Mouse (Mus musculus) layer of hippocampus, adult 18-20 months (tissue): ENCODE measurements around the gene Klrb1b. TPM values are rescaled to one million over a fixed set of nuclear protein-coding genes. Genes with fewer than 3 reads are reported as not detected.
A peak's percentile ranks its signal among the peaks of the same experiment; 100 is the strongest.
"Not testable (repeated sequence)": the region's sequence is repeated elsewhere in the genome, so short reads cannot be mapped to it uniquely, and the experiment has no call there.

ENCODE experiments used
- DNase-seq, 2 experiments: peaks; one replicate each; pipeline ENCODE4 v3.0.0; 2022; ENCODE audit warnings: low spot score in 2 of 2
- total RNA-seq, 2 experiments: library from RNA; stranded (reverse); gene quantifications; 2 replicates each; pipeline ENCODE4 v1.2.3; 2021

Gene Klrb1b
- total RNA-seq, 2 experiments from 2014 or later = not detected

- no peak for DNase-seq
Observed at GRCm38 (mm10) chr6:128841327-128842089, 15.4 kb upstream of the Klrb1b start.

DNA sequence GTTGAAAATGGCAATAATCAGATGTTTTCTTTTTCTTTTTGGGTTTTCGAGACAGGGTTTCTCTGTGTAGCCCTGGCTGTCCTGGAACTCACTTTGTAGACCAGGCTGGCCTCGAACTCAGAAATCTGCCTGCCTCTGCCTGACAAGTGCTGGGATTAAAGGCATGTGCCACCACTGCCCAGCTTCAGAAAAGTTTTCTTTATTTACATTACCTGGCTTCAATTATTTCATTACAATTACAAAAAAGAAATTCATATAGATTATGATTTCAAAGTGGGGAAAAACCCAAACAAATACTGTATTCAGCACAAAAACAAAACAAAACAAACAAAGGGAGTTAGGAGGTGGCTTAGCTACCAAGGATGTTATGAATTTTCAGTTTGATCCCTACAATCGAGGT lies 14.5 kb upstream of the Klrb1b start:
- not testable (repeated sequence) for DNase-seq

DNA sequence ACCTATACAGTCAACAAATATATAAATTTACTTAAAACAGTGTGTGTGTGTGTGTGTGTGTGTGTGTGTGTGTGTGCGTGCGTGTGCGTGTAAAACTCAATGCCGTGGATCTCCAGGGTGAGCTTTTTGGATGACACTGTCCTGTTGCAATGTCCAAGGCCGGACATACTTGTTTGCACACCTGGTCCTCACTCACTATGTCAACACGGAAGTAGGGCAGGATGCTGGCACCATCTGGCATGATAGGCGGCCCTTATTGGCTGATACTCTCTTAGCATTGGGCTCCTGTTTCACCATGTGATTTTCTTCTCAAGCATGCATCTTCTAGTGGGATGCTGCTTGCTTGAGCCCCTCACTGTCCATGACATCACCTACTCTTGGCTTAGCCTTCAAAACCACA lies 13.8 kb upstream of the Klrb1b start:
- no peak for DNase-seq

- peak in 1 of 2 experiments; percentile 84 for DNase-seq
Observed at GRCm38 (mm10) chr6:128839266-128839771, 13.2 kb upstream of the Klrb1b start.

GRCm38 (mm10) chr6:128838342-128839265 lies 12.5 kb upstream of the Klrb1b start:
- peak; percentile 89 to 95 for DNase-seq

DNA sequence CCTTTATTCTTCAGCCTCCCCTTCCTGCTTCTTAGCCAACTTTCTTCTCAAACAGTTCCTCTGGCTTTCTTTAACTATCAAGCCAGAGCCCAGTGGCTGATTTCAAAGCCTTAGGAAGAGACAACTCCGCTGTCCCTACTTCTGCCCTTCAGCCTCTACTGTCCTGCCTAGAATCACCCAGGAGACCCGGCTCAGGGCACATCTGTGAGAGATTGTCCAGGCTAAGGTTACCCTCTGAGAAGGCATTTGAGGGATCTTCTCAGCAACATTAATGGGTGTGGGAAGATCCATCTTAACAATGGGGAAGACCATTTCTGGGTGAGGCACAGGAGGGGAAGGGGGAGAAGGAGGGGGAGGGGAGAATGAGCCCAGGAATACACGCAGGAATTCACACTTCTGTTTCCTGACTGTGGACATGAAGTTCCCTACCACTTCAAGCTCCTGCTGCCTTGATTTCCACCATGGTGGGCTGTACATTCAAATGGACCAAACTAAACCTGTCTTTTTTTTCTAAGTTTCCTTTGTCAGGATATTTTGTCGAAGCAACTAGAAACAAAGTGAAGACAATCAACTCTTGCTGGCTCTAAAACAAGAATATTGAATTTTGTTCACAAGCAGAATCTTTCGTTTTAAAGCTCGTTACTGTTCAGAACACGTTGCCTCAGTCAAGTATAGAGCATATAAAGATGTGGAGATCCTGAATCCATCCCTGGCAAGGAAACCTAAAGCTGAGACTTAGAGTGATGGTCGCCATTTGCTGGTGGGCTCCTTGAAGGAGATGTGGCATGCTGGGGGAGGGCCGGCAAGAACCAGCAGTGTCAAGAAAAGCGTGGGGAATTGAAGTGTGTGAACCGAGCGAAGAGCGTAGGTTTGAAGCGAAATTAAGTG lies 11.6 kb upstream of the Klrb1b start:
- no peak for DNase-seq

- DNase-seq = no peak
Observed at GRCm38 (mm10) chr6:128836955-128837334, 10.8 kb upstream of the Klrb1b start.

GRCm38 (mm10) chr6:128836191-128836954 lies 10.2 kb upstream of the Klrb1b start:
- DNase-seq = no peak

DNA sequence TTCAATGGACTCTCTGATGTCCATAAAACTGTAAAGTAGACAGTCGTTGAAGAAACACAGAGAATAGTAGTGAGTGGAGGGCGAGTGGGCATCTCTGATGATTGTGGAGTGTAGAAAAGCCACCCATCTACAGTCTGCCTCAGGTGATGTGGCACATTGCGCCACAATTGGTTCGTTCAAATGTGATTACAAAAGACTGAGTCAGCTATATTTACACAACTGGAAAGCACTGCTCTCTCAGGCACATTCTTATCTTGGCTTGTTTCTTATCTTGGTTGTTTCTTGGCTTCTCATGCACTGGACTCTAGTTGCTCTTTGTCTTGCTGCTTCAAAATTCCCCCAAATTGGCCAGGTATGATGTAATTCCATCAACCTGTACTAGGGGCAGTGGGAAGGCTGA lies 9.4 kb upstream of the Klrb1b start:
- no peak for DNase-seq

GRCm38 (mm10) chr6:128833046-128833445 lies 6.9 kb upstream of the Klrb1b start:
- DNase-seq = no peak

GRCm38 (mm10) chr6:128829837-128830236 lies 3.7 kb upstream of the Klrb1b start:
- DNase-seq = no peak

DNA sequence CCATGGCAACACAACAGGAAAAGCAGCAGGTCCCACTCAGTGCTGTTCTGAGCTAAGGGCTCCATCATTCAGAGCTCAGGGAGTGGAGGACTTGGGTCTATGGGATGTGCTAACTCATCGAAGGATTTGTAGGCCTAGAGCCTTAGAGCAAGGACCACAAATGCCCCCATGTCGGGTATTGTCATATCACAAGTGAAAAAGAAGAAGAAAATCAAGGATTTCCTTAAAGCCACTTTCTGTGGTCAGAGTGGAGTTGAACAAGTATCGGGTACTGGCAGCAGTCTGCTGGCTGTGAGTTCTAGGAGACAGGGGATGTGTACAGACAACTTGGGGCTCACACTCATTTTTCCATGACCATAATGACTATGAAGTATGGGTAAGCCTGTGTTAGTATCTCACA lies 650 bp upstream of the Klrb1b start:
- no peak for DNase-seq

DNA sequence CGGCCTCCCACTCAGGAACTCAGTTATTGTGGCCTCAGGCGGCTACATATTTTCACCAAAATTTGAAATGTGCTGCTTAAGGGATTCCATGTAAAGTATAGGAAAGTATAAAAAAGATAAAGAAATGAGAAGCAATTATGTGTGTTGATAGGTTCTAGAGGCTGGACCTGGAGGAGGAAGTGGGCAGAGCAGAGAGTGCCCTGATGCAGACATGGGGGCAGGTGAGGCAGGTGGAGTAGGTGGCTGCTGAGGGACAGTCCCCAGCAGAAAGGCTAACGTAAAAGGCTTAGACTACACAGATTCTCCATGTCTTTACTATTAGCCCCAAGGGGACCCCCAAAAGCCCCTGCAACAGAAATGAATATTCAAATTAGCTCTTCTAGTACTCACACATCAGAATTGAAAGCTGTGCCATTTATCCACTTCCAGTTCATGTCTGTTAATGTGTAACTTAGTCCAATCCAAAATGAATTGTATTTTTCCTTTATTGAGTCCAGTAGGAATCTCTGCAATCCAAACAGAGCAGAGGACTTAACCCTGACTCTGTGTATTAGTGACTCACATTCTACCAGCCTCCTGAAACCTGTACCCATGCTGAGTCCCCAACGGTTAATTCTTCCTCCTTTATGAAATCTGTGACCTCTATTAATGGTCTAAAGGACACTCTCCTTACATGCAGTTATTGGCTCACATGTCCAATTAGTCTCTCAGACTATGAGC lies 7.9 kb downstream of the Klrb1b start:
- DNase-seq = no peak

DNA sequence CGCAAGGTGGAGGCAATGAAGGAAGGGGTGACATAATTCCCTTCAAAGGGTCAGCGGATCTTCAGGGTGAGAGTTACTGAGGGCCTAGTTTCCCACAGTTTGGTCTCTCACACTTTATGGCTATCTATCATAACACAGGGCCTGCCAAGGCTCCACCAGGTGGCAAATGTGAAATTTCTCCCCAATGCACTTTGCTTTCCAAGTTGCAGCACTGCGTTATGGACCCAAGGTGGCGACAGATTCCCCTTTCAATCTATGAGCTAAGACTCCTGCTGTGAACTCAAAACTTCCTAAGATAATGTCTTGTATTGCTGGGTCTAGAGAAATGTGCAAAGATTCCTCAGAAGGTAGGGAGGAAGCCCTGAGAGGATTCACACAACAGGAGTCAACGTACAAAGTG lies 17.6 kb downstream of the Klrb1b start:
- DNase-seq = no peak

DNA sequence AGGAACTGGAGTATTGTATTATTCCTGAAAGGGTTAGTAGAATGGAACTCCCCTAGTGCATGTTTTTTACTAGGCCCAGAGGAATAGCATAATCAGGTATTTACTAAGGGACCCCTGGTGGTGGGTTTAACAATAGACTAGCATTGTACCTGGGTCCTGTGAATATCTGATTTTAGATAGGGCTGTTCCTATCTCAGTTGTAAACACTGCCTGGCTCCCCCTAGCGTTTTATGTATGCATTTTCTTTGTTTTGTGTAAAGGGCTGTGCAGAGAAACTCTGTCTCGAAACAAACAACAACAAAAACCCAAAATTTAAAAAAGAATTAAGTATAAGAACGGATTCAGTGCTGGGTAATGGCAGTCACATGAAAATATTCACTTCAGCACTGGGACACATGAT lies 19.1 kb downstream of the Klrb1b start:
- DNase-seq = no peak

GRCm38 (mm10) chr6:128804823-128805640 lies 21.1 kb downstream of the Klrb1b start:
- peak in 1 of 2 experiments; percentile 73 for DNase-seq

DNA sequence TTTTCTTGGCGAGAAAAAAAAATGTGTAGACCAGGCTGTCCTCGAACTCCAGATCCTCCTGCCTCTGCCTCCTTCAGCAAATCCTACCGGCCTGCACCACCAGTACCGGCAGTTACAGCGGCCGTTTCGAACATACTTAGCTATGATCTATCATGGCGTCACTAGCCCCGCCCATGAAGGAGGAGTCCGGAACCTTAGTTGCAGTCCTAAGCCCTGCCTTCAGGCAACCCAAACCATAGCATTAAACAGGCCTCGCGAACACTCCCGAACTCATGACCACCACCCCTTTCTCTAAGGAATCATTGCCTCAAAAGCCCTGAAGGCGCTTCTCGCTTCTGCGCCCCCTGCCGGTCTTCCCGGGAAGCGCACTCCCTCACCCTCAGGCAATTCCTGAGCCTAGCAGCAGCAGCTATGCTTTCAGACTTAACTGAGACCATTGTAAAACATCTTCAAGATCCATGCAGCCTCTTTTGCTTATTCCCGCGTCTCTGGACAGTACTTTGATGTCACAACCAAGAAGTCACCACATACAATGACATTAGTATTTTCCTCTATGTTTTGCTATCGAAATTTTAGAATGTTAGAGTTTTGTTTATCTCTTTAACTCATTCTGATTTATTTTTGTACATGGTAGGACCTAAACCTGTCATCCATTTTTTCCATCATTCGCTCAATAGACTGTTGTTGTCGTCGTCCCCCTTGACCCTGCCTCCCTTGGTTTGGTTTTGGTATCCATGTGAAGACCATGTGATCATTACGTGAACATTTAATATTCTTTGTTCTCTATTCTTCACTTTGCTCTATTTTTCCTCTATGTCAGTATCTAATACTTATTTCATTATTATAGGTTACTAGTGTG lies 22.9 kb downstream of the Klrb1b start:
- DNase-seq = peak; percentile 95 to 99

DNA sequence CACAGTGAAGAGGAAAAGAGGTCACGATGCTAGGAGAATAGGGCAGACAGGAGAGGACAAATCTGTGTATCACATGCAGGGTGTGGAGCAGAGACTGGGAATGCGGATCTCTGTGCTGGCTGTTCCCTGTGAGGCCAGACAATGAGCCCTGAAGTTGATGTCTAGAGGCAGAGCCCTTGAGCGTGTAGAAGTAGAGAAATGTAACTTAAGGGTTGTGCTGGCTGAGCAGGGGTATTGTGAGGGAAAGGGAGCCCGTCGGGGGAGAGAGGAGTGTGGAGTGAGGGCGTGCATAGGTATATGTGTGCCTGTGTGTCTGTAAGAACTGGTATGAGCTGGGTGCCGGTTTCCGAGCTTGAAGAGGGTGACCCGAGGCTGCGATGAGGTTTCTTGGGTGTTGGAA lies 23.6 kb downstream of the Klrb1b start:
- peak in 1 of 2 experiments; percentile 19 for DNase-seq
